Mouse (Mus musculus): ENCODE data around the gene Ubxn1.

The Ubxn1 gene

GRCm38 (mm10) chr19:8903412-8903811, 32.1 kb downstream of the Ubxn1 start:
- DNase-seq = no peak

- no peak for DNase-seq
Measured at GRCm38 (mm10) chr19:8908531-8908930, 37.2 kb downstream of the Ubxn1 start.

DNA sequence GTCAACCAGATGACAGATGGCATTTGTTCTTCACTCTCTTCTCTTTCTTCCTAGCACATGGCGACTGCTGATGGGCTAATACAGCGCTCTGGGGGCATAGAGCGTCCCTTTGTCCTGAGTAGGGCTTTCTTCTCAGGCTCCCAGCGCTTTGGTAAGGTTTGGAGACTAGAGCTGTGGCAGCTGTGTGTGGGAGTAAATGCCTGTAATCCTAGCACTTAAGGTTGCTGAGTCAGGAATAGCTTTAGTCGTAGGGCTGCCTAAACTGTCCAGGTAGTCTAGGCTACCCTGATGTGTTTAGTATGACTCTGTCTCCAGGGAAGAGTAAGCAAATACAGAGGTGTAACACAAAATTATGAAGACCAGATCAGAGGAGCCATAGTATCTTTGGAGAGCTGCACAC, 40.5 kb downstream of the Ubxn1 start:
- no peak for DNase-seq

DNA sequence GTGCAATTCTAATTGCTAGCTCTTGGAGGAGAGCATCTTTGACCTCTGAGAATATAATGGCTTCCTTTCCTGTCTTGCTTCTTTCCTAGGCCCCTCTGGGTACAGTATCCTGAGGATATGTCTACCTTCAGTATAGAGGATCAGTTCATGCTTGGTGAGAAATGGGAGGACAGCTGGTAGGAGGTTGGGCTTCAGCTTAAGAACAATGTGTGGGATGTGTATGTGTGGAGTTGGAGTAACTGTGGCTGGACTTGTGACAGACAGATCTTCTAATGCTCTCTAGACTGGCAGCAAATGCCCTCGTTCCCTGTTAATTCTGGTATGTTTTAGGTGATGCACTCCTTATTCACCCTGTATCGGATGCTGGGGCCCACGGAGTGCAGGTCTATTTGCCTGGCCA, 42.9 kb downstream of the Ubxn1 start:
- no peak for DNase-seq

GRCm38 (mm10) chr19:8919000-8919399, 47.7 kb downstream of the Ubxn1 start:
- DNase-seq = no peak

DNA sequence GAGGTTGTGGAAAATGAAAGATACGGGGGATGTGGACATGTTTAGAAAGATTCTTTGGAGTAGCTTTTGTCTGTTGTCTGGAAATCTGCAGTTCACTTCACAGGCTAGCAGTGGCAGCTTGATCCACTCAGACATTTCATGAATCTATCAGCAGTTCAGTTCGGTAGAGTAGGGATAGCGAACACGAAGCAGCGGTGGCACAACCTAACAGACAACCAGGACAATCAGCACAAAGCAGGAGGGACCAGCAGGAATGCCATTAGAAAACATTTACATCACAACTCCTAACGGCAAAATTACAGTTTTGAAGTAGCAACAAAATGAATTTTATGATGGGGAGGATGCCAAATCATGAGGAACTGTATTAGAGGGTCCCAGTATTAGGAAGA, 48.4 kb downstream of the Ubxn1 start:
- DNase-seq = no peak

- DNase-seq = peak; percentile 94
Measured at GRCm38 (mm10) chr19:8920073-8920736, 48.9 kb downstream of the Ubxn1 start, which contains the start of gene B3gat3. TSS of gene B3gat3 (plus strand) at chr19:8920374.

DNA sequence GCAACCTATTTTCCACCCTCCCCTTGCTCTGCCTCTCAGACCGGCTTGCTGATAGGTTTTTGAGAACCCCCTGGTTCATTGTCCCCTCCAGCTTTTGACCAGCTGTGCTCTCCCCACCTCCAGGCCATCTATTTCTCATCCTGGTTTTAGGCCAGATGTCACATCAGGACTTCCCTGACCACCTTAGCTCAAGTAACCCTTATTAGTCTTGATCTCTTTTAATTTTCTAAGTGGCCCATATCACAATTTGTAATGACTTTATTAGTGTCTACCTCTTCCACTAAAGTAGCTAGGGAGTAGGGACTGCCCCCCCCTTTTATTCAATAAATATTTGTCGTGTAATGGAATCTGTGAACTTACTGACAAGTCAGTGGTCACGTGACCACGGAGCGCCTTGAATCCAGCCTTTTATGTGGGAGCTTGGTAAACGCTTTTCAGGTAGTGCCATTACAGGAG, 49.6 kb downstream of the Ubxn1 start:
- DNase-seq = no peak

DNA sequence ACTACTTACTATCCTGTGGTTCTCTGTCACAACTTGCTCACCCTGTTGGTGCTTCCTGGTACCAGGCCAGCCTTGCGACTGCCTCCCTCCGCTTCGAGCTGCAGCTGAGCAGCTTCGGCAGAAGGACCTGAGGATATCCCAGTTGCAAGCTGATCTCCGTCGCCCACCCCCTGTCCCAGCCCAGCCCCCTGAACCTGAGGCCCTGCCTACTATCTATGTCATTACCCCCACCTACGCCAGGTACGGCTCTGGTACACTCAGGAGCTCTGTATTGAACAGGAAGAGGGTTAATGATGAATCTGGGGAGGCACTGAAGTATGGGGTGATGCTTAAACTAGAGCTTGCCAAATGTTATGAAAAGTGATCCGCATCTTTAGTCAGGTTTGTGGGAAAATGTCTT, 50.4 kb downstream of the Ubxn1 start:
- DNase-seq = no peak
